Mouse (Mus musculus) liver, postnatal 0 days (tissue): ENCODE results near the gene Fam168a. TPM values are rescaled to one million over a fixed set of nuclear protein-coding genes. Genes with fewer than 3 reads are reported as not detected.

Experiments
- ATAC-seq: fragments of 200-750 bp; cut with Nextera tagmentation; 2 replicates; pipeline ENCODE4 v1.8.0; 2017; ENCODE audit warnings: mild to moderate bottlenecking, moderate library complexity
- DNase-seq: peaks from one replicate; pipeline ENCODE4 v3.0.0-alpha.2; 2016
- H3K27ac ChIP-seq: fragments of 300-500 bp; sonication (generic); 2 replicates; pipeline ENCODE4 v1.5.1; 2014; ENCODE audit warnings: antibody characterized with exemption, moderate library complexity, mild to moderate bottlenecking, low read depth
- H3K27me3 ChIP-seq: fragments of 300-500 bp; sonication (generic); 2 replicates; pipeline ENCODE4 v1.6.1; 2014; ENCODE audit warnings: low read length, control low read depth, mixed read lengths; ENCODE audit not compliant: insufficient read depth
- H3K36me3 ChIP-seq: fragments of 300-500 bp; sonication (generic); replicated peaks from 2 replicates; pipeline ENCODE4 v1.6.1; 2014; ENCODE audit warnings: mild to moderate bottlenecking, control low read depth, low read length, moderate library complexity, mixed read lengths; ENCODE audit not compliant: insufficient read depth
- H3K4me1 ChIP-seq: fragments of 300-500 bp; sonication (generic); 2 replicates; pipeline ENCODE4 v1.6.1; 2014; ENCODE audit warnings: antibody characterized with exemption, mild to moderate bottlenecking, control low read depth; ENCODE audit not compliant: insufficient read depth
- H3K4me2 ChIP-seq: fragments of 300-500 bp; sonication (generic); 2 replicates; pipeline ENCODE4 v1.6.1; 2014; ENCODE audit warnings: low read depth, mild to moderate bottlenecking, low read length, moderate library complexity, mixed read lengths
- H3K4me3 ChIP-seq: fragments of 300-500 bp; sonication (generic); 2 replicates; pipeline ENCODE4 v1.5.1; 2014; ENCODE audit warnings: low read depth, low read length
- H3K9ac ChIP-seq: fragments of 300-500 bp; sonication (generic); replicated peaks from 2 replicates; pipeline ENCODE4 v1.6.1; 2014; ENCODE audit warnings: mild to moderate bottlenecking, moderate library complexity
- H3K9me3 ChIP-seq: fragments of 300-500 bp; sonication (generic); 2 replicates; pipeline ENCODE4 v1.6.1; 2016; ENCODE audit warnings: mild to moderate bottlenecking, control low read depth, low read length, mixed read lengths
- CTCF ChIP-seq: sonication (generic); IDR thresholded peaks from 2 replicates; pipeline ENCODE4 v1.5.1; 2016; ENCODE audit warnings: antibody characterized with exemption, low read depth
- EP300 ChIP-seq: IDR thresholded peaks from 2 replicates; pipeline ENCODE4 v1.6.1; 2016; ENCODE audit warnings: antibody characterized with exemption, low read depth, mild to moderate bottlenecking
- WGBS: fragments of 180-500 bp; shearing (Covaris S2); extraction: QIAGEN DNeasy Blood & Tissue Kit; methylation state at CpG from one replicate; pipeline ENCODE4 v1.1.7; 2014; ENCODE audit not compliant: insufficient replicate concordance; 5-methylcytosine and 5-hydroxymethylcytosine counted together
- polyA plus RNA-seq: library from polyadenylated mRNA; unstranded; fragments of >200 nt; fragmentation: Nextera tagmentation; extraction: Ambion mirVana; gene quantifications from 2 replicates; pipeline ENCODE4 v1.2.1, GENCODE M21; 2015

The Fam168a gene
- polyA plus RNA-seq, 1 experiment from 2014 or later, result 4.3 TPM

- Histone ChIP-seq H3K27me3 (no peaks in the 10 kb centered on the region), H3K9ac (no peak overlapping the region), H3K36me3 (peaks cover 16% of the 10 kb centered on the region; the same call in 1 of the 2 replicates), H3K4me2 (no peak overlapping the region), H3K9me3 (no peaks in the 10 kb centered on the region), H3K4me1 (peaks cover 42% of the 10 kb centered on the region), H3K4me3 (no peak overlapping the region), H3K27ac (0 out of 2 replicates have a peak overlapping the region, but pooled peaks have one; percentile 2)
- 58% methylated on average over 6 of the region's 6 CpGs for WGBS
- peak; percentile 16 for DNase-seq
- ATAC-seq, result no peak
- no peak for TF ChIP-seq CTCF
- TF ChIP-seq EP300, result no peak
These were observed 133.4 kb downstream of the Fam168a start for GRCm38 (mm10) chr7:100839632-100840402.

GRCm38 (mm10) chr7:100840906-100841305 is 134.5 kb downstream of the Fam168a start:
- H3K36me3 ChIP-seq, result peaks cover 16% of the 10 kb centered on the region; the same call in 1 of the 2 replicates
- no peaks in the 10 kb centered on the region for H3K27me3 ChIP-seq
- H3K4me3 ChIP-seq, result no peak overlapping the region
- 0 out of 2 replicates have a peak overlapping the region, but pooled peaks have one; percentile 4 for H3K9ac ChIP-seq
- 68% methylated on average over 1 of the region's 1 CpGs for WGBS
- no peak for TF ChIP-seq CTCF
- TF ChIP-seq EP300, result no peak
- no peak overlapping the region for H3K4me2 ChIP-seq
- peak; percentile 11 for DNase-seq
- H3K27ac ChIP-seq, result no peak overlapping the region
- H3K9me3 ChIP-seq, result no peaks in the 10 kb centered on the region
- H3K4me1 ChIP-seq, result peaks cover 51% of the 10 kb centered on the region
- no peak for ATAC-seq

- no peak overlapping the region for H3K4me3 ChIP-seq
- no peak for ATAC-seq
- H3K9me3 ChIP-seq, result no peaks in the 10 kb centered on the region
- no peak overlapping the region for H3K4me2 ChIP-seq
- peak; percentile 11 for DNase-seq
- no peak overlapping the region for H3K9ac ChIP-seq
- peaks cover 11% of the 10 kb centered on the region; the same call in 1 of the 2 replicates for H3K36me3 ChIP-seq
- no peaks in the 10 kb centered on the region for H3K27me3 ChIP-seq
- TF ChIP-seq EP300, result no peak
- no peak for TF ChIP-seq CTCF
- 84% methylated on average over 6 of the region's 6 CpGs for WGBS
- H3K27ac ChIP-seq, result no peak overlapping the region
- peaks cover 58% of the 10 kb centered on the region for H3K4me1 ChIP-seq
These were observed 135.2 kb downstream of the Fam168a start for GRCm38 (mm10) chr7:100841608-100842007.

- peaks cover 61% of the 10 kb centered on the region for H3K4me1 ChIP-seq
- WGBS, result 87% methylated on average over 5 of the region's 5 CpGs
- no peak overlapping the region; the same call in 1 of the 2 replicates for H3K27ac ChIP-seq
These were observed 135.7 kb downstream of the Fam168a start for GRCm38 (mm10) chr7:100842175-100842574.

GRCm38 (mm10) chr7:100843866-100844265 is 137.4 kb downstream of the Fam168a start:
- Histone ChIP-seq H3K4me3 (peak overlapping the region; percentile 7; the same call in 1 of the 2 replicates), H3K9me3 (no peaks in the 10 kb centered on the region), H3K27me3 (no peaks in the 10 kb centered on the region), H3K36me3 (peaks cover 23% of the 10 kb centered on the region), H3K9ac (peak overlapping the region; percentile 52), H3K4me2 (peak overlapping the region; percentile 62), H3K4me1 (peaks cover 55% of the 10 kb centered on the region), H3K27ac (peak overlapping the region; percentile 99)
- no peak for TF ChIP-seq EP300
- TF ChIP-seq CTCF, result peak; percentile 59
- WGBS, result 51% methylated on average over 2 of the region's 2 CpGs
- peak; percentile 75 for ATAC-seq
- peak; percentile 53 for DNase-seq

More at GRCm38 (mm10) chr7:100842175-100842574, 135.7 kb downstream of the Fam168a start:
- no peak for DNase-seq
- H3K36me3 ChIP-seq, result peaks cover 10% of the 10 kb centered on the region
- H3K9me3 ChIP-seq, result no peaks in the 10 kb centered on the region
- H3K9ac ChIP-seq, result no peak overlapping the region
- TF ChIP-seq EP300 (no peak), CTCF (no peak)
- no peak overlapping the region for H3K4me2 ChIP-seq
- no peak for ATAC-seq
- no peaks in the 10 kb centered on the region for H3K27me3 ChIP-seq
- H3K4me3 ChIP-seq, result no peak overlapping the region

- Histone ChIP-seq H3K27ac (peak overlapping the region; percentile 99), H3K9ac (peak overlapping the region; percentile 52; the same call in 1 of the 2 replicates), H3K36me3 (peaks cover 24% of the 10 kb centered on the region), H3K4me1 (peaks cover 48% of the 10 kb centered on the region), H3K4me2 (peak overlapping the region; percentile 62), H3K4me3 (peak overlapping the region; percentile 7; the same call in 1 of the 2 replicates), H3K9me3 (no peaks in the 10 kb centered on the region), H3K27me3 (no peaks in the 10 kb centered on the region)
- TF ChIP-seq CTCF (peak; percentile 23; the same call in 1 of the 2 replicates), EP300 (peak; percentile 99)
- DNase-seq, result peak; percentile 75
- peak; percentile 91 for ATAC-seq
- 46% methylated on average over 2 of the region's 2 CpGs for WGBS
These were observed 138.1 kb downstream of the Fam168a start for GRCm38 (mm10) chr7:100844385-100845025.
